Mouse (Mus musculus): Measurements from ENCODE around the gene Hist1h1d.
"Not testable (repeated sequence)": the region's sequence is repeated elsewhere in the genome, so short reads cannot be mapped to it uniquely, and the experiment has no call there.

The Hist1h1d gene

DNA sequence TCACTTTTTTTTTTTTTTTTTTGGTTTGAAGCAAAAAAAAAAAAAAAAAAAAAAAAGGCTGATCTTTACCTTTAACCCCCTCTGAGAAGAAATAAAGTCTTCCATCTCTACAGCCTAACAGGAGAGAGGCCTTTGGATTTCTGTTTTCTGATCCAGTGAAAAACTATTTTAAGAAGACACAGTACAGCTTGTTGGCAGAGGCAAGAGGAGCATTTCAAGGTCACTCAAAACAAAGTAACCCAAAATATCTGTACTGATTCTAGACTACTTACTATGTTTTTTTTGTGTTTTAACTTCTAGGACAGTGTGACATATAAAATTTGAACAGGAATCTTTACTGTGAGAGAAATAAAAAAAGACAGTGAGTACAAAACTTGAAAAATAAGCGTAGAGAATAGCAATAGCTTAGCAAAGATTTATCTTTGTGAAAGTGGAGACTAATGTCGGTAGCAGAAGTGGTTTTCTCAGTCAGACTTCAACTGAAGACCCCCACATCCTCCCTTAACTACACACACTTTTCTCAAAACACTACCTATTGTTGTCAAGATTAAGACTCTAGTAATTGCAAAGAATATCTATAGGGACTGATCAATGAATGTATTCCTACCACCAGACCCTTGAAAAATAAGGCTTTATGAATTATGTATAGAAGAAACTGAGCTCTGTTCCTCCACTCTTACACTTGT, 23.4 kb upstream of the Hist1h1d start:
- no peak for DNase-seq (ENCODE audit: extremely low read depth, low read depth)

DNA sequence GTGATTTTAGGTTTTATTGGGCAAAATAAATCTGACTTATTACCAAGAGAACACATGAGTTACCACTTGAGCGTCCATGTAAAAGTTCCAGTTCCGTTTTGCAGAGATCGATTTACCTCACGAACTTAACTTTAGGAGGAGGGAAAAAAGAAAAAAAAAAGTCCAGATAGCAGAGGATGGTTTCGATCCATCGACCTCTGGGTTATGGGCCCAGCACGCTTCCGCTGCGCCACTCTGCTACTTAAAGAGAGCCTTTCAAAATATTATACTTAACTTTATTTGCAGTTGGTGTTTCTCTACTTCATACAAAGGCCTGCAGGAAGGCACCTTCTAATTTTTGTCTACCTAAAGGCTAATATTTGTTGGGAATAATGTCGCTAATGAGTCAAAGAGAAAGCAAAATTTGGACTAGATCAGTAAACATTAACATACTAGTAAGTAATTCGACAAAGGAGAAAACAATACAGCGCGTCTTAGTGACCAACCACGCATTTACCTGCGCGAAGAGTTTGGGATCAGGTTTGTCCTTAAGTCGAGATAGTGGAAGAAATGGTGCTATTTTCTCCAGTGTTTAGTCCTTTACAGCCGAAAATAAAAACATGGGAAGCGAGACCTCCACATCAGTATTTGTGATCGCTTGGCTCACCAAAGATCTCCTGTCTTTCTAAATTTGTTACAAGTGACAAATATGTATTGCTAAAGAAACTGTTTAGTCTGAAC, 22.7 kb upstream of the Hist1h1d start:
- DNase-seq (ENCODE audit: extremely low read depth, low read depth) = no peak

DNA sequence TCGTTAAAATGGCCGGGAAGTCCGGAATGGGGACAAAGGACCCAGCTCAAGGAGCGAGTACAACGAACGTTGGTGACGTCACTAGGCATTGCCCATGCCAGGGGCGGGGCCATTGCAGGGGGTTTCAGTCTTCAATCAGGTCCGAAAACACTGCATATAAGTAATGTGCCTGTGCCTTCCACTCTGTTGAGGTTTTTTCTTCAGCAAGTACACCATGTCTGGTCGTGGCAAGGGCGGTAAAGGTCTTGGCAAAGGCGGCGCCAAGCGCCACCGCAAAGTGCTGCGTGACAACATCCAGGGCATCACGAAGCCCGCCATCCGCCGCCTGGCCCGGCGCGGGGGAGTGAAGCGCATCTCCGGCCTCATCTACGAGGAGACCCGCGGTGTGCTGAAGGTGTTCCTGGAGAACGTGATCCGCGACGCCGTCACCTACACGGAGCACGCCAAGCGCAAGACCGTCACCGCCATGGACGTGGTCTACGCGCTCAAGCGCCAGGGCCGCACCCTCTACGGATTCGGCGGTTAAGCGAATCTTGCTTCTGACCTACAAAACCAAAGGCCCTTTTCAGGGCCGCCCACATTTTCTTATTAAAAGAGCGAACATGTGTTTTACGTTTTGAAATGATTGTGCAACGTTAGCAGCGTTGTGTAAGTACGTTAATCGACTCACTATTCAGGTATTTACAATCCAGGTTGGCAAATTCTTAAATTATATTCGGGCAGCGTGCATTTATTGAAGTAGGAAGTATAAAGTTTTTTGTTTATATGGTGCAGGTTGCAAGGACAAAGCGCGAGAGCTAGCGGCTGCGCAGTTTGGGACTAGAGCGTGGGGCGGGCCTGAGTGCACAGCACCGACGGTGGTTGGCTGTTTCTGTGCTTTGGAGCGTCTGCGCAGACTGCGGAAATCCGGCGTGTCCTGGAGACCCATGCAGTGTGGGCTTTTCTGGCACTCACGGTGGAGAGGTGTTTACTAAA, 21.9 kb upstream of the Hist1h1d start, which contains the start of gene Hist1h4h:
Hist1h4h (plus strand) TSS at position 150 of the 975 bp plus-strand sequence.
- peak; percentile 95 for DNase-seq (ENCODE audit: extremely low read depth, low read depth)

DNA sequence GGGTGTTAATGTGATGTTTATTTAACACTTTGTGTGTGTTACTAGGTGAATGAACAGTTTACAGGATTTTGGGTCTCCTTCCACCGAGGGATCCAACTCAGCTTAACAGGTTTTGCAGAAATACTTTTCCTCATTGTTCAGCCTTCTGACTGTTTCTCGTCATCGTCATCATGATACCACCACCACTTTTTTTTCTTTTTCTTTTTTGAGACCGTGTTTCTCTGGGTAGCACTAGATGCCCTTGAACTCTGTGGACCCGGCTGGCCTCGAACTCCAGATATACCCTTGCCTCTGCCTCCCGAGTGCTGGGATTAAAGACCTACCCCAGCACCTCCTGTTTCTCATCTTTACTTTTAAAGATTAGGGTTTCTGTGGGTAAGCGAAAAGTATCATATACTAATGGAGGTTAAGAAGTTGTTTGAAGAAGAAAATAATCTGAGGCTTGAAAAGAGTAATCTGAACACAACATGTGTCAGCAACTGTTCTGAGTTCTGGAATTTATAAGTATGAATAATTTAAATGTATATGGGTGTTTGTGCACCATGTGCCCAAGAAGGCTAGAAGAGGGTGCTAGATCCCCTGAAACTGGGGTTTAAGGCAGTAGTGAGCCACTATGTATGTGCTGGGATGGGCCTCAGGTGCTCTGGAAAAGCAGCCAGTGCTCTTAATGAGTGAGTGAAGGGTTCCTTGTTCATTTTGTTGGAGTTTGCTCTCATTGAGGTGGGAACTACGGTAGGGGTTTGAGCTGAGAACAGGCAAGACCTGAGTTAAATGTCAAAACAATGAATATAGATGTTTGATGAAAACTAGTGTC, 20.6 kb upstream of the Hist1h1d start:
- DNase-seq (ENCODE audit: extremely low read depth, low read depth) = no peak

DNA sequence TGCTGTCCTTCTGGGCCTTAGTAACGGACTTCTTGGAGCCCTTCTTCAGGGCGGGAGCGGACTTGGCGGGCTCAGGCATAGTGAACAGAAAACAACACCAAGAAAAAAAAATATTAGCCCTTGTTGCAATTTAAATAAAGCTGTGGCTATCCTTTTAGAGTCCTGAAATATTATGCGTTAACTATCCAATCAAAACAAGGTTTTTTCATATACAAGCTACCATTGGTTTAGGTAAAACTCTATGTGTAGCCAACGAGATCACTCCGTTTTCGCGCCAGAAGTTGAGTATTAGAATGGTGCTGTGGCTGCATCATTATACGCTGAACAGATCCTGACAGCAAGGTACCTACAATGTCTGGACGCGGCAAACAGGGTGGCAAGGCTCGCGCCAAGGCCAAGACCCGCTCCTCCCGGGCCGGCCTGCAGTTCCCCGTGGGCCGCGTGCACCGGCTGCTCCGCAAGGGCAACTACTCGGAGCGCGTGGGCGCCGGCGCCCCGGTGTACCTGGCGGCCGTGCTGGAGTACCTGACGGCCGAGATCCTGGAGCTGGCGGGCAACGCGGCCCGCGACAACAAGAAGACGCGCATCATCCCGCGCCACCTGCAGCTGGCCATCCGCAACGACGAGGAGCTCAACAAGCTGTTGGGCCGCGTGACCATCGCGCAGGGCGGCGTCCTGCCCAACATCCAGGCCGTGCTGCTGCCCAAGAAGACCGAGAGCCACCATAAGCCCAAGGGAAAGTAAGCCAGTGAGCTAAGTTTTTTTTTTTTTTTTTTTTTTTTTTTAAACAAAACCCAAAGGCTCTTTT, 19.3 kb upstream of the Hist1h1d start, which contains the start of gene Hist1h2af:
Hist1h2af (plus strand) TSS at position 347 of the 808 bp plus-strand sequence.
- DNase-seq (ENCODE audit: extremely low read depth, low read depth) = peak; percentile 98

DNA sequence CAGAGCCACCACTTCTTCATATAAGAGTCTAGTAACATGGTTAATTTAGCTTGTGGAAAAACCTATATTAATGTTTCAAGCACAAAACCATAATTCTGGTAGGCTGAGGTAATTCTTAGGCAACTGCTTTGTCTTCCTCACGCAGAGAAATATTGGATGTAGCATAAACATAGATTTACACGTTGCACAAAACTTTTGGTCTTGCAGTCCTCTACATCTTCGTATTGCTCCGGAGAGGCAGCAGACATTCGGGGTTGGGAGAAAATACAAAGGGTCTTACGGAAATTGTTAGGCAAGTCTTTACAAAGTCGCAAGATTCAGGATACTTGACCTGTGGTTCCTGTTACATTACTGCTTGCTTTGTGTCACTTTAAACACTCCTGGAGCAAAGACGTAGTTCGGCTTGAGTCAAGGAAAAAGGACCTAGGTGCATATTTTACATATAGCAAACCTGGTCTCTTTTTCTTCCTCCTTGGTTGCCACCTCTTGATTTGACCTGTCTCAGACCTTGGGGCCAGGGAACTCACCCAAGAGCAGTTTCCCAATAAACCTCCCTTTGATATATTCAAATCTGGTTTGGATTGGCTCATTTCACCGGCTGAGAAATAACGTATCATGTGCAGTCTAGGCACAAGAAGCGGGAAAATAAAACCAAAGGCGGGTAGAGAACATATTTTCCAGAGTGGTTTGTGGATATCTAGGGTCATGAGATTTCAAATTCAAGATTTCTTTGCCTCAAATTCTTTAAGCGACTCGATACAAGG, 18.5 kb upstream of the Hist1h1d start:
- no peak for DNase-seq (ENCODE audit: extremely low read depth, low read depth)

DNA sequence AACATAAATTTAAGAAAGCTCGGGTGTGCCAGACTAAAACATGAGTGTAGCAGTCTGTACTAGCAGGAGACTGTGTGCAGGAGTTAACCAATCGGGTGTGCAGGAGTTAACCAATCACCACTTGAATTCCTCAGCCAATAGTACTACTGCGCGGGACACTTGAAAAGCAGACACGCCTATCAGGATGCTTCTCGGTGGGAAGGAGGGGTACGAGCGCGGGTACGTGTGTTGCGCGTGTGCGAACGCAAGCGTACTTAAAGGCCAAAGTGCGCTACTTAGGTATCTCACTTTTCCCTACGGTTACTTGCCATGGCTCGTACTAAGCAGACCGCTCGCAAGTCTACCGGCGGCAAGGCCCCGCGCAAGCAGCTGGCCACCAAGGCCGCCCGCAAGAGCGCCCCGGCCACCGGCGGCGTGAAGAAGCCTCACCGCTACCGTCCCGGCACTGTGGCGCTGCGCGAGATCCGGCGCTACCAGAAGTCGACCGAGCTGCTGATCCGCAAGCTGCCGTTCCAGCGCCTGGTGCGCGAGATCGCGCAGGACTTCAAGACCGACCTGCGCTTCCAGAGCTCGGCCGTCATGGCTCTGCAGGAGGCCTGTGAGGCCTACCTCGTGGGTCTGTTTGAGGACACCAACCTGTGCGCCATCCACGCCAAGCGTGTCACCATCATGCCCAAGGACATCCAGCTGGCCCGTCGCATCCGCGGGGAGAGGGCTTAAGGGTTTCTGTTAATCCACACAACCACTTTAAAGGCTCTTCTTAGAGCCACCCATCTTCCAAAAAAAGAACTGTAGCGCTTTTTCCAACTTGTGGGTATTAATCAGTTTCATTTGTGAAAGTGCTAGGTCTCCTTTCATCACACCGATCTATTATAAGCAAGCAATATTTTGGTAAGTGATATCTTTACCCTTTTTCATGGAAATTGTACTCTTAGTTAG, 17.7 kb upstream of the Hist1h1d start, which contains the start of gene Hist1h3g:
Hist1h3g (plus strand) TSS at position 286 of the 939 bp plus-strand sequence.
- peak; percentile 99 for DNase-seq (ENCODE audit: extremely low read depth, low read depth)

DNA sequence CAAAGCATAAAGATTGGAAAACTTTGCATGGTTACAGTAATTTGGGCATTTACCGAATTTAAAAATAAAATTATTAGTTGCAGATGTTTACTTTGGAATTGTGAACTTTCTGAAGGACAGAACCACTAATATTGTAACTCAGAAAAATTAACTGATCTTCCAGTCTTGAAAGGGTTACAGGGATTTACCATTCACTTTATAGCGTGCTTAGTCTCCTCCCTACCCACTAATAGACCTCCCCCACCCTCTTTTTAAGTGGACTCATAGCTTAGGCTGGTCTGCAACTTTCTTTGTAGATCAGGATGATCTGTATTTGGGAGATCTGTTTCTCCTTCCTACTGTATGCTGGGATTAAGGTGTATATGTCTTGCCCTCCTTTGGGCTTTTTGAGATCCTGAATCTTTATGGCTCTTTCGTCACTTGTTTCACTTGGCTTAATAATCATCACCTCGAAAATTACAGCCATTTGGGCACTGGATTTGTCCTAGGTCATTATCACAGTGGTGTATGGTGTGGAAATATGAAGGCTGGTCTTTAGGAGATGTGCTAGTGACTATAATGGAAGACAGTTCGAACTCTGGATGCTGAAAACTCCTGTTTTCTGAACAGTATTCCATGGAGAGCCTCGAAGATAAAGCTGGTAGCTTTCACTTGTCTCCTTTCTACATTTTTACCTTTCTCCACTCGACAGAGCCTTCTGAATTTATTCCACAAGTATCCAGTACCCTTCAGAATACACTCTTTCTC, 16.8 kb upstream of the Hist1h1d start:
- DNase-seq (ENCODE audit: extremely low read depth, low read depth) = no peak

DNA sequence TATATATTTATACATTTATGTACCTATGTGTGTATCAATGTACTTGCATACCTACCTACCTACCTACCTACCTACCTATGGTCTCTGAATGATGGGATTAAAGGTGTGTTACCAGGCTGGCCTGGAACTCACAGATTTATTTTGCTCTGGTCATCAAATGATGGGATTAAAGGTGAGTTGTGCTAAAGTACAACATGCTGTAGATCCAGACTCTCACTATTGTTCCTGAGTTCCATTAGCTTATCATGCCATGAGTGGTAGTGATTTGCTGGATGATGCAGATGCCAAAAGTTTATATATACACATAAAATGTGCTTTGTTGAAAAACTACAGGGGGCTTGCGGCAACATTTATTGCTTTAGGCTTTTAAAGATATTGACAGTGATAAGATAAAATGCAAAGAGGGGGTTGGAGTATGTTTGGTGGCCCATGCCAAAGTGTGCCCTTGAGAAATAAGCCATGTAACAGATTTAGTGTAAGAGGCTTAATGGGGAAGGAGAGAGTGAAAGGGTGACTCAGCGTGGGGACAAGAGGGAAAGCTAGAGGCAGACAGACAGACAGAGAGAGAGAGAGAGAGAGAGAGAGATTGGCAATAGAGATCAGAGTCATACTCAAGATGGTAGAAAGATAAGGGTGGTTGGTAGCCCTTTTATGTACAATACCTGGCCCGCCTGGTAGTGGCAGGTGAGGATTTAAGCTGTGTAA, 15.9 kb upstream of the Hist1h1d start:
- no peak for DNase-seq (ENCODE audit: extremely low read depth, low read depth)

DNA sequence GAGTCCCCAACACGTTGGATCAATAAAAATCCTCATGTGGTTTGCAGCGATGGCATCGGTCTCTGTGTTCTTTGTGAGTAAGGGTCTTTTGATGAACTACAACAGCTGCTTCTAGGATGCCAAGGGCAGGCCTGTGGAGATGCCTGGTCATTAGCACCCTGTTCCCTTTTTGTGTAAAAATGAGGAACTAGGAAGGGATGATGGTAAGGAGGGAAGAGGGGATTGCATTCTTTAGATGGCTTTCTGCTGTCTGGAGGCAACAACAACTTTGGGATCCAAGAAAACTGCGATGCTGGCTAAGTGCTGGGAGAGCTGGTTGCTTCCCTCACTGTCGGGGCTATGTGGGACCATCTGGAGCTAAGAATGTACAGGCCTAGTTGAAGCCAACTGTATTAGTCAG, 14.8 kb upstream of the Hist1h1d start:
- DNase-seq (ENCODE audit: extremely low read depth, low read depth) = no peak

DNA sequence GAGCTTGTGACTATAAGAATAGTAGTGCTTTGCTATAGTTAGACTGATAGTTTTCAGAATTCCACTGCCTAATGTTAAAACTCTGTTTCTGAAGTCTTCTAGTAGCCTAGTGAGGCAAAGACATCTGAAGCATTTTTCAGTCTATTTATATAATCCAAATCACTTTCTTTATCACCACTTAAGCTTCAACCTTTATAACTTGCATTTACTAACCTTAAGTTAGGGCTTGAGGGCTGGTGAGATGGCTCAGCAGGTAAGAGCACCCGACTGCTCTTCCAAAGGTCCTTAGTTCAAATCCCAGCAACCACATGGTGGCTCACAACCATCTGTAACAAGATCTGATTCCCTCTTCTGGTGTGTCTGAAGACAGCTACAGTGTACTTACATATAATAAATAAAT, 13.2 kb upstream of the Hist1h1d start:
- not testable (repeated sequence) for DNase-seq (ENCODE audit: extremely low read depth, low read depth)

DNA sequence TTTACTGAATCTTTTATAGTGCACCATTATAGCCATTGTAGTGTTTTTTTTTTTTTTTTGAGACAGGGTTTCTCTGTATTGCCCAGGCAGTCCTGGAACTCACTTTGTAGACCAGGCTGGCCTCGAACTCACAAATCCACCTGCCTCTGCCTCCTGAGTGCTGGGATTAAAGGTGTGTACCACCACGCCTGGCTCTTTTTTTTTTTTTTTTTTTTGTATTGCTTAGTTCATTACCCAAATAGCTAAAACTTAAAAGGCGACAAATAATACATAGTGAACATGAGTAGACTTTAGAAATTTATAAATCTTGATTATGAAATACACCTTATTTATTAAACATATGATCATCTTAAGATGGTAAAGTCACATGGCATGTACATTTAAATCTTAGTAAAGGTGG, 11.6 kb upstream of the Hist1h1d start:
- DNase-seq (ENCODE audit: extremely low read depth, low read depth) = no peak

DNA sequence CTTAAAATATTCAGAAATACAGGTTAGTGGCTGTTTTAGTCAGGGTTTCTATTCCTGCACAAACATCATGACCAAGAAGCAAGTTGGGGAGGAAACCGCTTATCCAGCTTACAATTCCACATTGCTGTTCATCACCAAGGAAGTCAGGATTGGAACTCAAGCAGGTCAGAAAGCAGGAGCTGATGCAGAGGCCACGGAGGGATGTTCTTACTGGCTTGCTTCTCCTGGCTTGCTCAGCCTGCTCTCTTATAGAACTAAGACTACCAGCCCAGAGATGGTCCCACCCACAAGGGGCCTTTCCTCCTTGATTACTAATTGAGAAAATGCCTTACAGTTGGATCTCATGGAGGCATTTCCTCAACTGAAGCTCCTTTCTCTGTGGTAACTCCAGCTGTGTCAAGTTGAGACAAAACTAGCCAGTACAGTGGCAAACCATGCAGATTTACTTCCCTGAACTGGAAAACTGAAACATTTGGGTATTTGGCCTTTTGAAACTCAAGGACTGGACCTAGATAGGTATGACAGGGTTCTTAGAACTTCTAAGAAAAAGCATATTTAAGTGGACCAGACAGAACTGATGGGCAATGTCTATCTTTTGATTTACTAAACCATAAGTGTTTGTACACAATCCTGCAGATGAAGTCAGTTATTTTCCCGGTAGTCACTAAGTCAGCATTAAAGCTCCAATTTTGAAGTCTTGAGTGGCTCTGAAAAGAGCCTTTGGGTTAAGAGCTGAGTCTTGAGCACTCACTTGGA, 10.7 kb upstream of the Hist1h1d start:
- DNase-seq (ENCODE audit: extremely low read depth, low read depth) = not testable (repeated sequence)

DNA sequence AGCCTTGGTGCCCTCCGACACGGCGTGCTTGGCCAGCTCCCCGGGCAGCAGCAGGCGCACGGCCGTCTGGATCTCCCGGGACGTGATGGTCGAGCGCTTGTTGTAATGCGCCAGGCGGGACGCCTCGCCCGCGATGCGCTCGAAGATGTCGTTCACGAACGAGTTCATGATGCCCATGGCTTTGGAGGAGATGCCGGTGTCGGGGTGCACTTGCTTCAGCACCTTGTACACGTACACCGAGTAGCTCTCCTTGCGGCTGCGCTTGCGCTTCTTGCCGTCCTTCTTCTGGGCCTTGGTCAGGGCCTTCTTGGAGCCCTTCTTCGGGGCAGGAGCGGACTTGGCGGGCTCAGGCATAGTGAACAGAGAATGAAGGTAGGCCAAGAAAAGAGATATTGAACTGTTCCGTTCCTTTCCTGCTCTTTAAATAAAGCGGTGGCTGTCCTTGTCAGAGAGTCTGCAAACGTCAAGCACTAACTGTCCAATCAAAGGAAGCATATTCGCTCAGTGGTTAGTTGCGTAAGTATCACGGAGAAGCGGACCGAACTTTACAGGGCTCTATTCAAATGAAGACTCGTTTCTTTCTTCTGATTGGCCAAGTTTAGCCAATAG, 10.0 kb upstream of the Hist1h1d start, which contains the start of gene Hist1h2bh:
Hist1h2bh (minus strand) TSS at position 394 of the 609 bp plus-strand sequence.
- DNase-seq (ENCODE audit: extremely low read depth, low read depth) = peak; percentile 100
